Mouse (Mus musculus) ES-E14 (cell line): Measurements from ENCODE around the gene Slc48a1.

Experiments
- HCFC1 ChIP-seq: IDR thresholded peaks from 2 replicates; pipeline ENCODE4 v1.6.1; 2012; ENCODE audit warnings: low read length, inconsistent platforms, borderline replicate concordance; ENCODE audit not compliant: insufficient read depth
- ZC3H11A ChIP-seq: IDR thresholded peaks from 2 replicates; pipeline ENCODE4 v1.6.1; 2012; ENCODE audit warnings: low read depth, mild to moderate bottlenecking, inconsistent platforms, low read length, borderline replicate concordance

- TF ChIP-seq ZC3H11A (no peak), HCFC1 (no peak)
Observed at GRCm38 (mm10) chr15:97740283-97740732, 38.0 kb upstream of the Slc48a1 start.
